Mouse (Mus musculus) frontal cortex, postnatal 25 days (tissue): ENCODE data around the gene Vmn2r10.
"Not testable (repeated sequence)": the region's sequence is repeated elsewhere in the genome, so short reads cannot be mapped to it uniquely, and the experiment has no call there.

Experiments
- DNase-seq, 2 experiments: peaks; one replicate each; pipeline ENCODE4 v3.0.0; 2022; ENCODE audit warnings: low spot score in 2 of 2

Vmn2r10 gene

GRCm38 (mm10) chr5:109006427-109006826, at the start of gene Vmn2r10:
Vmn2r10 (minus strand) TSS chr5:109006527.
- not testable (repeated sequence) for DNase-seq

- no peak for DNase-seq
Measured at GRCm38 (mm10) chr5:109055286-109055685, 49.0 kb upstream of the Vmn2r10 start.

DNA sequence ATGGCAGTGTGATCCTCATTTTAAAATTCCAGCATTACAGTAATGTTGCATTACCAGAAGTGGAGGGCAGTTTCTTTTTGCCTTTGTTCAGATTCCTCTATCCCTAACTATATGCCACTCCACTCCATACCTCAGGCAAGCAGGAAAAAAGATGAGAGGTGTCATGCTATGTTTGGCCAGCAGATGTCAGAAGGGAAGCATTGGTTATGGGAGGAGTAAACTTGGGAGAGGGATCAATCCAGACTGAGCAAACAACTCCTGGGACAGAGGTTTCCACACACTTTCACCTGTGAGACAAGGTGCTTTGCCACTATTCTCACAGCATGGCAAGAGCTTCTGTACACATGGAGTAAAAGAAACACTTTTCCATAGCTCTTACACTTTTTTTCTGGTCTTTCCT, 26.3 kb upstream of the Vmn2r10 start:
- DNase-seq, result no peak

DNA sequence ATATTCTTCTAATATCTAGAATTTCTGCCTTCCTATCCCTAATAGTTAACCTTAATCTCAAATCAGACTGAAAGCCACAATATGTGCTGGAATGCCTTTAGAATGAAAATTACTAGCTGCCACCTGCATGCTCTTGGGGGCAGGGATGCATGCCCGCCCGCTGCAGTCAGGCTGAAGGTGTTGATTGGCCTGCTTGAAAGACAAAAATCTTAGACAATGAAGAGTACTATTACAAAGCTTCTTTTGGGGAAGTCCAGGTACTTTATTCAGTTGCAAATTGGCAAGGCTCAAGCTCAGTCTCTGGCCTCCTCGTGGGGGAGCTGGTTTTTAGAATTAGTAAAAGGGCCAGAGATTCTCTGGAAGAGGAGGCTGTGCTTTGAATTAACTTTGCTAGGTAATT, 17.4 kb downstream of the Vmn2r10 start:
- no peak for DNase-seq
